Mouse (Mus musculus): Measurements from ENCODE around the gene Isg15.

The Isg15 gene

DNA sequence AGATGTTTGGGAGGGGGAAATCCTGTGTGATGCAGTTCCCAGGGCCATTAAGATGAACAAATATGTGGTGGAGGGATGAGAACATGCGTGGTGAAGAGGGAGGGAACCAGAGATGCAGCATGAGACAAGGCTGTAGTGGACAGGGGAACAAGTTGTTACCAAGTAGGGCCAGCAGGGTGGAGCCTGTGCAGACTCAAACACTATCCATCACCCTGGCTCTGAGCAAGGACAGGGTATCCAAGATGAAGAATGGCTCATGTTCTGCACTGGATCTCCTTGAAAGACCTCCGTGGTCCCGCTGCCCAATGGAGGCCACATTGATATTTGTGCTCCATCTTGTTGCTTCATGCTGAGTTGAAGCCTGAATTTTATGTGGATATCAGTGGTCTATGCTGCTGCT lies 45.8 kb downstream of the Isg15 start:
- WGBS = 95% methylated on average over 3 of the region's 3 CpGs

DNA sequence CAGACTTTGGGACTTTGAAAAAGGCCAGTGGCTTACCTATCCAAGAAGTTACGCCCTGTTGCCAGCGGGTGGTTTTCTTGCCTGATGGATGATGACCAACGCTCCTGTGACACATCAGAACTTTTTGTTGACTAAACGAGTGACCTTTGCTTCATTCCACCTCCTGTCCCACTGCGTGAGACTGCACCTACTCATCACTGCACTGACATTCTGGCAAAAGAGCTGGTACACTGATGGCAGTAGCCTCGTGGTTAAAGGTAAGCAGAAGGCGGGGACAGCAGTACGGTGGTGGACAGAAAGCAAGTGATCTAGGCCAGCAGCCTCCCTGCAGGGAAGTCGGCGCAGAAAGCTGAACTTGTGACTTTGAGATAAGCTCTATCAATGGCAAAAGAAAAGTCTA lies 49.7 kb downstream of the Isg15 start:
- 93% methylated on average over 10 of the region's 10 CpGs for WGBS

Measured in cerebral cortex, adult 2 months (tissue).